Mouse (Mus musculus) limb, embryonic 11.5 days (tissue): ENCODE results near the gene Amelx. TPM values are rescaled to one million over a fixed set of nuclear protein-coding genes. Genes with fewer than 3 reads are reported as not detected.

Experiments
- ATAC-seq: fragments of 200-750 bp; cut with Nextera tagmentation; 2 replicates; pipeline ENCODE4 v1.8.0; 2017; ENCODE audit warnings: low read depth; ENCODE audit not compliant: insufficient number of reproducible peaks, low FRiP score, low TSS enrichment
- DNase-seq: peaks from one replicate; pipeline ENCODE4 v3.0.0-alpha.2; 2015; ENCODE audit warnings: low spot score
- H3K27ac ChIP-seq: fragments of 300-500 bp; sonication (generic); replicated peaks from 2 replicates; pipeline ENCODE4 v1.5.1; 2014; ENCODE audit warnings: low read depth, mild to moderate bottlenecking, low read length
- H3K27me3 ChIP-seq: fragments of 300-500 bp; sonication (generic); 2 replicates; pipeline ENCODE4 v1.6.1; 2014; ENCODE audit warnings: mild to moderate bottlenecking, low read length, mixed read lengths; ENCODE audit not compliant: control insufficient read depth, insufficient read depth
- H3K36me3 ChIP-seq: fragments of 300-500 bp; sonication (generic); 2 replicates; pipeline ENCODE4 v1.6.1; 2014; ENCODE audit warnings: mild to moderate bottlenecking, low read length, moderate library complexity, mixed read lengths; ENCODE audit not compliant: control insufficient read depth, insufficient read depth
- H3K4me1 ChIP-seq: fragments of 300-500 bp; sonication (generic); 2 replicates; pipeline ENCODE4 v1.6.1; 2014; ENCODE audit warnings: low read length, mixed read lengths; ENCODE audit not compliant: control insufficient read depth, insufficient read depth
- H3K4me2 ChIP-seq: fragments of 300-500 bp; sonication (generic); 2 replicates; pipeline ENCODE4 v1.6.1; 2014; ENCODE audit warnings: low read depth, mild to moderate bottlenecking, moderate library complexity; ENCODE audit not compliant: severe bottlenecking
- H3K4me3 ChIP-seq: fragments of 300-500 bp; sonication (generic); 2 replicates; pipeline ENCODE4 v1.5.1; 2014; ENCODE audit warnings: low read depth, low read length
- H3K9ac ChIP-seq: fragments of 300-500 bp; sonication (generic); 2 replicates; pipeline ENCODE4 v1.6.1; 2014; ENCODE audit warnings: mild to moderate bottlenecking, low read length
- H3K9me3 ChIP-seq: fragments of 300-500 bp; sonication (generic); 2 replicates; pipeline ENCODE4 v1.6.1; 2016; ENCODE audit warnings: low read length; ENCODE audit not compliant: control insufficient read depth
- WGBS: fragments of 180-500 bp; shearing (Covaris S2); extraction: QIAGEN DNeasy Blood & Tissue Kit; methylation state at CpG from one replicate; pipeline ENCODE4 v1.1.7; 2014; 5-methylcytosine and 5-hydroxymethylcytosine counted together
- polyA plus RNA-seq: library from polyadenylated mRNA; unstranded; fragments of >200 nt; fragmentation: Nextera tagmentation; extraction: Ambion mirVana; gene quantifications from 2 replicates; pipeline ENCODE4 v1.2.1, GENCODE M21; 2014

Amelx gene
- polyA plus RNA-seq, 1 experiment from 2014 or later, result not detected

- Histone ChIP-seq H3K4me1 (no peaks in the 10 kb centered on the region), H3K27me3 (no peaks in the 10 kb centered on the region)
Measured at GRCm38 (mm10) chrX:169140467-169140866, 46.5 kb downstream of the Amelx start.

GRCm38 (mm10) chrX:169139758-169140157 is 47.2 kb downstream of the Amelx start:
- H3K4me1 ChIP-seq, result no peaks in the 10 kb centered on the region
- H3K9ac ChIP-seq, result no peak overlapping the region
- no peaks in the 10 kb centered on the region for H3K9me3 ChIP-seq
- H3K27ac ChIP-seq, result no peak overlapping the region
- DNase-seq, result no peak
- H3K4me2 ChIP-seq, result no peak overlapping the region
- no peaks in the 10 kb centered on the region for H3K27me3 ChIP-seq
- ATAC-seq, result no peak
- H3K4me3 ChIP-seq, result no peak overlapping the region
- 91% methylated on average over 7 of the region's 7 CpGs for WGBS
- no peaks in the 10 kb centered on the region for H3K36me3 ChIP-seq

More at GRCm38 (mm10) chrX:169140467-169140866, 46.5 kb downstream of the Amelx start:
- no peaks in the 10 kb centered on the region for H3K36me3 ChIP-seq
- H3K27ac ChIP-seq, result no peak overlapping the region
- no peak overlapping the region for H3K9ac ChIP-seq
- DNase-seq (no peak), ATAC-seq (no peak)
- H3K4me2 ChIP-seq, result no peak overlapping the region
- no peak overlapping the region for H3K4me3 ChIP-seq
- H3K9me3 ChIP-seq, result no peaks in the 10 kb centered on the region
- WGBS, result 89% methylated on average over 9 of the region's 9 CpGs

Other genes starting within 250 kb of the Amelx start
- gene Hccs, start 133.2 kb upstream of the Amelx start, polyA plus RNA-seq, result 39.9 and 40.3 TPM in 2 replicates